Mouse (Mus musculus): Measurements from ENCODE around the gene Rfpl4. TPM values are rescaled to one million over a fixed set of nuclear protein-coding genes. Genes with fewer than 3 reads are reported as not detected.
A peak's percentile ranks its signal among the peaks of the same experiment; 100 is the strongest.

Rfpl4 gene
- polyA plus RNA-seq, 1 experiment from 2014 or later = not detected

DNA sequence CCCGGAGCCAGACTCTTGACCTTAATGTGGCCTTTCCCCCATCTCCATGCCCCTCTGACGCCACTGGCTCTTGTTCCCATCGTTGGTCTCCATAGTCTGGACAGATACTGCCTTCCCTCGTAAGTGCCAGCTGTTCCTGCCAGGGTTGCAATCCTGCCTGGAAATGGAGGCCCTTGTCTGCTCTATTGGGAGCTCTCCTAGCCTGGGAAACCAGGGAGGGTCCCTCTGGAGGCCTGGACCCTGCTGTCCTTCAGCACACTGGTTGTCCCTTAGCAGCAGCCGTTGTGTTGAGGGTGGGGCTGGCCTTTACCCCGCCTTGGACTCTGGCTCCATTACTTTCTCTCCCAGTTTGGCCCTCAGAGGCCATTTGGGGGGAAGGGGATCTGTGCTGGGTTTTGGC, 24.4 kb downstream of the Rfpl4 start:
- H3K36me3 ChIP-seq = peaks cover 89% of the 10 kb centered on the region
- no peaks in the 10 kb centered on the region for H3K27me3 ChIP-seq
- H3K4me3 ChIP-seq = no peak overlapping the region
- ATAC-seq (ENCODE audit: low read depth) = no peak
- no peaks in the 10 kb centered on the region for H3K9me3 ChIP-seq
- H3K27ac ChIP-seq (replicated peaks) = no peak overlapping the region
- H3K4me1 ChIP-seq (replicated peaks) = 0 out of 2 replicates have a peak, but pooled peaks cover 4% of the 10 kb centered on the region
- WGBS = 88% methylated on average over 6 of the region's 6 CpGs
- H3K4me2 ChIP-seq = no peak overlapping the region
- H3K9ac ChIP-seq = no peak overlapping the region

DNA sequence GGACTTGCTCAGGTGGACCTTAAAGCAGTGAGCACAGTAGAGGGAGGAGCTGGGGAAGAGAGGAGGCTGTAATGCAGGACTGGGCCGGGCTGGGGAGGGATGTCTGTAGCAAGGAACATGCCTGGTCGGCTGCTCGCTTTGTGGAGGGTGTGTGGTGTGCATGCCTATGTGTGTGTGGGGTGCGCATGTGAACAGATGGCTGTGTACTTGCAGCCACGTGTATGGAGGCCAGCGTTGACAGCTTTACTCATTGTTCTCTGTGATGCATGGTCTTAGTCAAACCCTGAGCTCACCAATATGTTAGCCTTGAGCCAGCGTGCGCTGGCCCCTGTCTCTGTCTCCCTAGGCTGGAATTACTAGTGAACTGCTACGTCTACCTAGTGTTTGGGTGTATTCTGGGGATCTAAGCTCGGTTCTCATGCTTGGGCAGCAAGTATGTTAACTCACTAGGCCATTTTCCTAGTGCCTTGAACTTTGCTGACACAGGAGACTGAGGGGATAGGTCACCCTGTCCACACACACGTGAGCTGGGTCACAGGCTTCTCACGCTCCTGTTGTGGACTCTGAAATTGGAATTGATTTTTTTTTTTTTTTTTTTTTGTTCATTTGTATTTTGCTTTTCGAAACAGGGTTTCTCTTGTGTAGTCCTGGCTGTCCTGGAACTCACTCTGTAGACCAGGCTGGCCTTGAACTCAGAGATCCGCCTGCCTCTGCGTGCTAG, 25.6 kb downstream of the Rfpl4 start:
- H3K9ac ChIP-seq = no peak overlapping the region
- H3K27me3 ChIP-seq = no peaks in the 10 kb centered on the region
- H3K36me3 ChIP-seq = peaks cover 80% of the 10 kb centered on the region
- ATAC-seq (ENCODE audit: low read depth) = no peak
- no peak overlapping the region for H3K27ac ChIP-seq (replicated peaks)
- H3K4me3 ChIP-seq = no peak overlapping the region
- 0 out of 2 replicates have a peak, but pooled peaks cover 14% of the 10 kb centered on the region for H3K4me1 ChIP-seq (replicated peaks)
- H3K4me2 ChIP-seq = no peak overlapping the region
- H3K9me3 ChIP-seq = no peaks in the 10 kb centered on the region
- 87% methylated on average over 15 of the region's 15 CpGs for WGBS

DNA sequence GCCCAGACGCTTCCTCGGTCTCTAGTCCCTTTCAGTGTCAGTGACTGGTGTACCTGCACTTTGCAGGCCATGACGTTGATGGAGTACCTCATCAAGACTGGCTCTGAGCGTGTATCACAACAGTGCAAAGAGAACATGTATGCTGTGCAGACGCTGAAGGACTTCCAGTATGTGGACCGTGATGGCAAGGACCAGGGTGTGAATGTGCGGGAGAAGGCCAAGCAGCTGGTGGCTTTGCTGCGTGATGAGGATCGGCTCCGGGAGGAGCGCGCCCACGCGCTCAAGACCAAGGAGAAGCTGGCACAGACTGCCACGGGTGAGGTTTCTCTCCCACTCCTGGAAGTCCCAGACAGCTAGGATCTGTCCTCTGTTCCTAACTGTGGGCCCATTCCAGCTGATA, 26.9 kb downstream of the Rfpl4 start:
- Histone ChIP-seq H3K9ac (no peak overlapping the region), H3K4me1 (replicated peaks) (0 out of 2 replicates have a peak, but pooled peaks cover 17% of the 10 kb centered on the region), H3K27me3 (no peaks in the 10 kb centered on the region), H3K27ac (replicated peaks) (no peak overlapping the region), H3K4me3 (no peak overlapping the region), H3K9me3 (no peaks in the 10 kb centered on the region), H3K36me3 (peaks cover 80% of the 10 kb centered on the region), H3K4me2 (no peak overlapping the region)
- no peak for ATAC-seq (ENCODE audit: low read depth)
- 96% methylated on average over 15 of the region's 15 CpGs for WGBS

DNA sequence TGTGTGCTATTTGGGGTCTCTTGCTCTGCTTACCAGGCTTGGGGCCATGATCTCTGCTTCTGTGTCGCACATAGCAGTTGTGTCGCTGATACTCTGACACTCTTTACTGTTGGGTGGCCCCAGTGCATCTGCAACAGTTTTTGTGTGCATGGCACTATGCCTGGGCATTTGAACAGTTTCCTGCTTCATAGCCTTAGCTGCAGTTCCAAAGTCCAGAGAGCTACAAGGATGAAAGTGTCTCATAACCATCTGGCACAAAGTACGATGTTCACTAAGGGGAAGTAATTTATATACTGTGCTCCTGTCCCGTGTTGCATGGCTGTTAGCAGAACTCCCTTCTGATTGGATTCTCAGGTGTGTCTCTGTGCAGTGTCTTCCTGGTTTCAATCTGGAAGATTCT, 28.9 kb downstream of the Rfpl4 start:
- Histone ChIP-seq H3K4me1 (replicated peaks) (peaks cover 28% of the 10 kb centered on the region; the same call in 1 of the 2 replicates), H3K36me3 (peaks cover 76% of the 10 kb centered on the region), H3K9me3 (no peaks in the 10 kb centered on the region), H3K4me2 (no peak overlapping the region), H3K4me3 (no peak overlapping the region), H3K27ac (replicated peaks) (no peak overlapping the region), H3K27me3 (no peaks in the 10 kb centered on the region), H3K9ac (no peak overlapping the region)
- no peak for ATAC-seq (ENCODE audit: low read depth)
- WGBS = 89% methylated on average over 4 of the region's 4 CpGs

DNA sequence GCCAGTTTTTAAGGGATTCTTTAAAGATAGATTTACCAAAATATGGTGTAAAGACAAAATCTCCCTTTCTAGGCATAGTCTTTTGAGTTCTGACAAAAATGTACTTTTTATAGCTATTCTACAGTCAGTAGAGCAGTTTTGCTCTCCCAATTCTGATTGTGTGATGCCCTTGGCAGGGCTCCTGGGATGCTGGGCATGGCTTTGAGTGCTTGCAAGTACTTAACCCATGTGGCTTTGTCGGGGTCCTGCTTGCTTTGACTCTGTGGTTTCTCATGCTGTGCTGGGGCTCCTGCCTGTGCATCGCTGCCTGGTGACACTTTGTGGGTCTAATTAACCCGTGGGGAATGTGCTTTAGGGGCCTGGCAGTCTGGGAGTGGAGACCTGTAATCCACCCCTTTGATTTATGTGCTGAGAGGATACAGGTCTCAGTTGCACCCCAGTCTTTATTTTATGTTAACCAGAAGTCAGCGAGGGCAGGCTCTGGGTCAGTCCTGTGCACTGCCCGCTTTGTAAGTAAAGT, 29.8 kb downstream of the Rfpl4 start:
- Histone ChIP-seq H3K4me3 (no peak overlapping the region), H3K9ac (no peak overlapping the region), H3K9me3 (no peaks in the 10 kb centered on the region), H3K4me1 (replicated peaks) (peaks cover 34% of the 10 kb centered on the region), H3K4me2 (no peak overlapping the region), H3K27ac (replicated peaks) (no peak overlapping the region), H3K27me3 (no peaks in the 10 kb centered on the region), H3K36me3 (peaks cover 67% of the 10 kb centered on the region)
- ATAC-seq (ENCODE audit: low read depth) = no peak
- WGBS = 62% methylated on average over 5 of the region's 5 CpGs

DNA sequence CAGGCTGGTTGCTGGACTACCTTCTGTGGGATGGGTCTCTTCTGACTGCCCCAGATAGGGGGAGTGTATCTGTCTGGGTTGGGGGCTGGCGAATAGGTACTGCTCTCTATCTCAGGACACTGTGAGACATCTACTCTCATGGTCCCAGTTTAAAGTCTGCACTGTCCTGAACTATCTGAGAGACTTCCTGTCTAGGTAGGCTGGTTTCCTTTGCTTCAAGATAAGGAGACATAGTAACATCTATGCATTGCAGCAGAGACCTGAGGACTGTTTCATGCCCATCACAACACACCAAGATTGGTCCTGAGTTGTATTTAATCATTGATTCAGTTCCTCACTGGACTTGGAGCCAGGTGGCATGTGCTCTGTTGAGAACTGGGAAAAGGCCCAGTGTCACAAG, 31.2 kb downstream of the Rfpl4 start:
- Histone ChIP-seq H3K4me2 (no peak overlapping the region), H3K27me3 (no peaks in the 10 kb centered on the region), H3K4me3 (no peak overlapping the region), H3K9ac (no peak overlapping the region), H3K36me3 (peaks cover 54% of the 10 kb centered on the region), H3K9me3 (no peaks in the 10 kb centered on the region), H3K4me1 (replicated peaks) (peaks cover 49% of the 10 kb centered on the region), H3K27ac (replicated peaks) (no peak overlapping the region)
- ATAC-seq (ENCODE audit: low read depth) = no peak
- 94% methylated on average over 1 of the region's 1 CpGs for WGBS

DNA sequence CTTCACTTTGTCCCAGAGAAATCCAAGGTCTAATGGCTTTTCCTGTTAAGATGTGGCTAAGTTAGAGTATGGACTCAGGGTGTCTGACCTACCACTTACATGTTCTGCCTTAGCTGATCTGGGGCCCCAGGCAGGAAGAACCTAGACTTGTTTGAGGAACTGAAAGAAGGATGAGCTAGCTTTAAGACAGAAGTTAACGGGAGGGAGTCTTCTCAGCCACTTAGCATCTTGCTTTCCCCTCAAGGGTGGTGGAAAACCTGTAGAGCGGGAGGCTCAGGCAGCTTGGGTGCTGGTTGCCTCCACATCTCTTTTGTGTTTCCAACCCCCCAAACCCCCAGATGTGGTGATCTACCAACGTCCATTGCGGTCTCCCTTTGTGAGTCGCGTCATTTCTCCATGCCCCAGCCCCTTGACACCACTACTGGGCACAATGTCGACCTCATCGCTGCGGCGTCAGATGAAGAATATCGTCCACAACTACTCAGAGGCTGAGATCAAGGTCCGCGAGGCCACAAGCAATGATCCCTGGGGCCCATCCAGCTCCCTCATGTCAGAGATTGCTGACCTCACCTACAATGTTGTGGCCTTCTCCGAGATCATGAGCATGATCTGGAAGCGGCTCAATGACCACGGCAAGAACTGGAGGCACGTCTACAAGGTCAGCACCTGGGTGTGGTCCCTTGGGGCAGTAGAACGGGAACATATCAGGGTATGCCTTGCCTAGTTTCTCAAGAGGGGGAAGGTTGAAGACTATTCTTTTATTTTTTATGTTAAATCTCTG, 33.2 kb downstream of the Rfpl4 start:
- 92% methylated on average over 18 of the region's 18 CpGs for WGBS
- peaks cover 49% of the 10 kb centered on the region for H3K36me3 ChIP-seq
- no peak overlapping the region for H3K4me3 ChIP-seq
- no peaks in the 10 kb centered on the region for H3K9me3 ChIP-seq
- no peak overlapping the region for H3K4me2 ChIP-seq
- H3K9ac ChIP-seq = no peak overlapping the region
- H3K27me3 ChIP-seq = no peaks in the 10 kb centered on the region
- ATAC-seq (ENCODE audit: low read depth) = no peak
- H3K4me1 ChIP-seq (replicated peaks) = peaks cover 54% of the 10 kb centered on the region
- no peak overlapping the region for H3K27ac ChIP-seq (replicated peaks)

DNA sequence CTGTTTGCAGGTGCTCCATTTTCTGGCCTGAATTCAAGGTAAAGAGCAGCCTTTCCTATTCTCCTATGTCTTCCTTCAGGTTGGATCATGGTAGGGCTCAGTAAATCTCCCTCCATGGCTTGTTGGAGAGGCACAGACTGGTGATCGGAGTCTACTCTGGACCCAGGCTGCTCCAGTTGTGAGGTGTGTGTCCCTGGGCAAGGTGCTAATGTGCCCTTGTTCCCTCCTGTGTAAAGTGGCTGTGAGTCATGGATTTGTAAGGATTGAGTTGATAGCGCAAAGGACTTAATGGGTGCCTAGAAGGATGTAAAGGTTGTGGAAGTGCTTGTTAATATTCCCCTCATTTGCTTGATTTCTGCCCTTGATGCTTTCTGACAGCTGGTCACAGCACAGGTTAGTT, 34.8 kb downstream of the Rfpl4 start:
- WGBS = 100% methylated on average over 2 of the region's 2 CpGs
- peak overlapping the region; percentile 99; the same call in 1 of the 2 replicates for H3K4me3 ChIP-seq

DNA sequence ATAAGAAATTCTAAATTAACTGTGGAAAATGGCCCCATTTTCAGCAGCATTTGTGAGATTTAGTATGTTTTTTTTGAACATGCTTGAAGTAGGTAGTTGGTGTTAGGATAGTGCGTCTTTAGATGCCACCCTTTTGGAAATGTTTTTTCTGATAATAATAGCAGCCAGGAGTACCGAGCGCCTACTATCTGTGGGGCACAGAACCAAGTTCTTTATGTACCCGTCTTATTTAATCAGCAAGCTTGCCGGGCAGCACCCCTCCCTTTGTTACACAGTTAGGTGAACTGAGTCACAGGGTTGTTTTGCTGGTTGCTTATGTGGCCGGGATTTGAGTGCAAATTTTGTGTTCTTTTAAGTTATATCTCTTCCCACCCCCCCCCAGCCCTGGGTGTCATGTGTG, 35.5 kb downstream of the Rfpl4 start:
- H3K4me2 ChIP-seq = peak overlapping the region; percentile 93
- peaks cover 41% of the 10 kb centered on the region for H3K4me1 ChIP-seq (replicated peaks)
- no peaks in the 10 kb centered on the region for H3K27me3 ChIP-seq
- 81% methylated on average over 6 of the region's 6 CpGs for WGBS
- peak overlapping the region; percentile 99 for H3K9ac ChIP-seq
- H3K36me3 ChIP-seq = peaks cover 57% of the 10 kb centered on the region
- no peak overlapping the region for H3K27ac ChIP-seq (replicated peaks)
- ATAC-seq (ENCODE audit: low read depth) = no peak
- H3K4me3 ChIP-seq = peak overlapping the region; percentile 99
- no peaks in the 10 kb centered on the region for H3K9me3 ChIP-seq

More for the DNA sequence above, 34.8 kb downstream of the Rfpl4 start:
- no peaks in the 10 kb centered on the region for H3K9me3 ChIP-seq
- peak overlapping the region; percentile 93 for H3K4me2 ChIP-seq
- H3K27me3 ChIP-seq = no peaks in the 10 kb centered on the region
- peak overlapping the region; percentile 99; the same call in 1 of the 2 replicates for H3K9ac ChIP-seq
- no peak overlapping the region for H3K27ac ChIP-seq (replicated peaks)
- H3K4me1 ChIP-seq (replicated peaks) = peaks cover 45% of the 10 kb centered on the region
- peaks cover 53% of the 10 kb centered on the region for H3K36me3 ChIP-seq
- no peak for ATAC-seq (ENCODE audit: low read depth)

DNA sequence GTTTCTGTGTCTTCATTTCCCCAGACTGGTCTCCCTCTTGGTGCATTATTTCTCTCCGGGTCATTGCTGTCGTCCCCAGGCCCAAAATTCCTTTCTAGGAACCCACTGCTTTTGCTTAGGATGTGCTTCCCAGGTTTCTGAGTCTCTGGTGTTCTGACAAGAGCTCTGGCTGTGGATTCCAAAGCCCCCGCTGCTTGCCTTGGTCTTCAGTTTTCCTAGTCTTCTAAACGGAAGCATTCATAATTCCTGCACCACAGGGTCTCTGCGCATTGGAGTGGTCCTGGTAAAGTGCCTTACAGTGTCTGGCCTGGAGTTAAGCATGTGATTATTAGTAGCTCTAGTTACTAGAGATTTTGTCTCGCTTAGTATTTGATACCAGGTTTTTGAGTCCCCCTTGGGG, 35.9 kb downstream of the Rfpl4 start:
- H3K27me3 ChIP-seq = no peaks in the 10 kb centered on the region
- H3K27ac ChIP-seq (replicated peaks) = peak overlapping the region; percentile 93
- peak overlapping the region; percentile 99 for H3K4me3 ChIP-seq
- no peak for ATAC-seq (ENCODE audit: low read depth)
- 19% methylated on average over 6 of the region's 6 CpGs for WGBS
- H3K4me2 ChIP-seq = peak overlapping the region; percentile 93
- H3K4me1 ChIP-seq (replicated peaks) = peaks cover 37% of the 10 kb centered on the region
- no peaks in the 10 kb centered on the region for H3K9me3 ChIP-seq
- H3K36me3 ChIP-seq = peaks cover 56% of the 10 kb centered on the region
- H3K9ac ChIP-seq = peak overlapping the region; percentile 99

DNA sequence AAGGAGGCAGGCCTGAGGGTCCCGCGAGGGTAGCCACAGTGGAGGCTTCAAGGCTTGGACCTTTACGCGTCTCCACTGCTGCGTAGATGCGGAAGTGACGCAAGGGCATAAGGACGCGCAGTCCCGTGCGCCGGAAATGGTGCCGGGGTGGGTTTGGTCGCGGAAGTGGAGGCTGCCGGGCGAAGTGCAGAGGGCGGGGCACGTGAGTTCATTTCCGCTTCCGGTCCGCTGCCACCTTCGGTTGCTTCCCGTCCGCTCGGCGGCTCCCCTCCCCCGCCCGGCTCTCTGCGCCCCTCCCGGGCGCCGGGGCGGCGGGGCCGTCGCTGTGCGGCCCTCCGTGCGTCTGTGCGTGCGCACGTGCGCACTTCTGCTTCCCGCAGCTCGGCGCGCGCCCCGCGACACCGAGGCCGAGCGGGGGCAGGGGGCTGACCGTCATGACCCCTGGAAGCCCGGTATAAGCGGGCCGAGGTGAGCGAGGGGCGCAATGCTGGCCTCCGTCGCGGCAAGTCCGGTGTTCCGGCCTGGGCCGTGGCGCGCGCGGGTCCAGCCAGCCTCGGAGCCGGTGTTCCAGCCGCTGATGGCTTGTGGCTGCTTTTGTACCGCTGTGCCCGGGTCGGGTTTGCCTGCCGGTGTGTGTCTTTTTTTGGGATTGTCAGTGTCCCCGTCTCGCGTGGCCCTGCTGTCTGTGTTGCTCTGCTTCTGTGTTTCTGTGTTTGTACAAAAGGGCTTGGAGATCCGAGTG, 36.6 kb downstream of the Rfpl4 start, which contains the start of gene Epn1:
TSS of gene Epn1 (plus strand) at position 226 of the 742 bp plus-strand sequence.
- ATAC-seq (ENCODE audit: low read depth) = peak; percentile 98
- Histone ChIP-seq H3K9me3 (no peaks in the 10 kb centered on the region), H3K4me1 (replicated peaks) (peaks cover 37% of the 10 kb centered on the region), H3K4me3 (peak within 1 kb of the TSS; percentile 99), H3K27ac (replicated peaks) (peak within 1 kb of the TSS; percentile 93), H3K36me3 (peaks cover 54% of the 10 kb centered on the region), H3K4me2 (peak within 1 kb of the TSS; percentile 93), H3K27me3 (no peaks in the 10 kb centered on the region), H3K9ac (peak within 1 kb of the TSS; percentile 99)
- under 1% methylated on average over 79 of the region's 81 CpGs for WGBS
